Mouse (Mus musculus) cerebellum, adult 2 months (tissue): ENCODE data around the gene Gm19426.

Experiments
- CTCF ChIP-seq: fragments of 200-500 bp; IDR thresholded peaks from 2 replicates; pipeline ENCODE4 v1.5.1; 2011; ENCODE audit warnings: low read depth, mild to moderate bottlenecking, control low read depth, low read length, moderate library complexity, borderline replicate concordance; ENCODE audit not compliant: insufficient read depth
- POLR2A ChIP-seq: fragments of 200-500 bp; IDR thresholded peaks from 2 replicates; pipeline ENCODE4 v1.6.1; 2011; ENCODE audit warnings: low read length, control low read depth, borderline replicate concordance; ENCODE audit not compliant: insufficient read depth

GRCm38 (mm10) chr2:84714811-84715561 is 28.5 kb downstream of the Gm19426 start, which contains the start of gene Zdhhc5:
- TF ChIP-seq CTCF = no peak
- peak; percentile 91 for TF ChIP-seq POLR2A
